Mouse (Mus musculus) c-Kit-negative CD71-positive TER-119-positive erythroid progenitor cells, embryonic 14.5 days (primary cell): ENCODE results near the gene Dvl3.

ENCODE experiments used
- DNase-seq: peaks from one replicate; pipeline ENCODE4 v3.0.0-alpha.2; 2013; ENCODE audit warnings: low read depth, low spot score

Dvl3 gene

DNA sequence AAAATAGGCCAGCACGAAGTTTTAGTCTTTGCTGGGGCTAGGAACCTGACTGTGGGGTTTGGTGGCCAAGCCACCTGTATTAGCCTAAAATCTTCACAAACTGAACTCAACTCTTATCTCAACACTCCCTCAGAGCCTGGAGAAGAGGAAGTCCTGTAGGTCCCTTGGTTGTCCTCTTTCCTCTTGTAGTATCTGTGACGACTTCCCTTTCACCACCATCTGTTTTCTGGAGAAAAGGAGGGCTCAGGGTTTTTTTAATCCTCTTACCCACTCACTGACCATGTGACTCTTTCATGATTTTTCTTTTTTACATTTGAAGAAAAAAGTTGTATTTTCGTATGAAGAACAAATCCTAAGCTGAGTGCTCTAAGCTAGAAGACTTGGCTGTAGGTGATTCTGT, 22.9 kb downstream of the Dvl3 start:
- DNase-seq, result no peak

DNA sequence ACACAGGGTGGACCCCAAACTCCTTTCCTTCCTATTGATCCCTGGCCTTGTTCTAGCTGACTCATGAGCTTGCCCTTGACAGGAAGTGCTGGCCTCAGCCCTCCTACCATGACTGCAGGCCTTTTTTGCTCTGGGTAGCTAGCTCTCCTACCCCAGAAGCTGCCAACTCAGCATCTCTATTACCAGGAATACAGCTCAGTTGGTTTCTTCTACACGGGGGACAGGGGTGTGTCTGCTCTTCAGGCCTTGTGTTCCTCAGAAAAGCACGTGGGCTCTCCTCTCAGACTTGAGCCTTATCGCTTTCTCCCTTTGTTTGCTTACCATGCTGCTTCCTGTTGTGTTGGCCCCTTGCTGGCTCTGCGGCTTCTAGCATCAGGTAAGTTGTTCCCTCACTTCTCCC, 23.7 kb downstream of the Dvl3 start:
- no peak for DNase-seq

DNA sequence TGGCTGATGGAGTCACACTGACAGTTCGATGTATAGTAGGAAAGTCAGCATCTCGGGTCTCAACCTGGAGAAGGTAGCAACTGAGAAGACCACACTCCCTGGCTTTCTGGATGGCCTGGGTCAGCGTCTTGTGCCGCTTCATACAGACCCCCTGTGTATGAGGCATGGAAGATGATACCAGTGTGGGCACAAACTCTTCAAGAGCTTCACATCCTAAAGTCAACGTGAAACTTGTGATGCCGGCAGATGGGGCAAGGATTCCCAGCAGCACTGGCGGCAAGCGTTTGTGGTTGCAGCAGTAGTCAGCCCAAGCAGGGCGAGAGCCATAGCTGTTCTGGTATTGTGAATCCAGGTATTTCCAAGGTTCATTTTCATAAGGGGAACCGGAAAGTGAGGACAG, 28.9 kb downstream of the Dvl3 start:
- DNase-seq, result no peak

DNA sequence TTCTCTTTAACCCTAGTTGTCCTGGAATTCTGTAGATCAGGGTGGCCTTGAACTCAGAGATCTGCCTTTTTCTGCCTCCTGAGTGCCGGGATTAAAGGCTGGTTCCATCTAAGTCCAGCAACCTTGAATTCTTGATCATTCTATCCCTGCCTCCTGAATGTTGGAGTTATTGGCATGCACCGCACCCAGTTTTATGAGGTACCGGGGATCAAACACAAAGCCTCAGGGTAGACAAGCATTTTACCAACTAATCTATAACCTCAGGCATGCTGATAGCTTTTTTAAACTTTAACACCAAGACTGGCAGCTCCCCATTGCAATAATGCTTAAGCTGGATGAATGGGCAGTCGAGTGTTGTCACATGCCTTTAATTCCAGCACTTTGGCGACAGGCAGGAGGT, 30.6 kb downstream of the Dvl3 start:
- no peak for DNase-seq

DNA sequence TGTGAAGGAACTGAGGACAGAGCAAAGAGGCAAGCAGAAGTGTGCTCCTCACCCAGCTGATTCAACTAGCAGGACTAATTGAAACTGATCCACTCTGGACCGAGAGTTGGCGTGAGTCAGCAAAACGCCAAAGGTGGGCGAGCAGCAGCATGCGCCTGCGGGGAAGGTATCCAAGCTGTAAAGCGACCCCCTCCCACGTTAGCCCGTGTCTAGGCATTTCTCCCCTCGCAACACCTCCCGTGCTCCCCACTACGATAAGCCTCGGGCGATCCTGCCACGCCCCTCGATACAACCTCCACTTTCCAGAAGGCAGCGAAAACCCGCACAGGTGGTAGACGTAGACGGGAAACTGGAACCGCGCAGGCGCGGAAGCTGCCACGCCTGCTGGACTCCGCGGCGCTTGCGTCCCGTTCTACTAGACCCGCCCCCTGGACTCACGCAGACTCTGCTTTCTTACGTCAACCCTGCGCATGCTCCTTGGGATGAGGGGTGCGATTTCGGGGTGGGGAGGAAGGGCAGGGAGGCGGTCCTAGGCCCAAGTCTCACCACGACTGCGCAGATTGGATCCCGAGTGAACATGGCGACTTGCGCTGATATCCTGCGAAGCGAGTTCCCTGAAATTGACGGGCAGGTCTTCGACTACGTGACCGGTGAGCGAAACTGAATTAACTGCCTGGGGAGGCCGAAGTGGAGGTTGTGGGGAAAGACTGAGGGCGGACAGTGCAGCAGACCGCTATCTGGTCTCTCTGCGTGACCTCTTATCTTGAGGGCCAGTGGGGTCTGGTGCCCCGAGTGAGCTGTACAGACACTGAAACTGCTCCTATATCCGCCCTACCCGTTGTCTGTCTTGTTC, 31.5 kb downstream of the Dvl3 start, which contains the start of gene Abcf3:
Gene Abcf3, plus strand, starts transcription at position 482 of the 853 bp plus-strand sequence.
- peak; percentile 99 for DNase-seq

DNA sequence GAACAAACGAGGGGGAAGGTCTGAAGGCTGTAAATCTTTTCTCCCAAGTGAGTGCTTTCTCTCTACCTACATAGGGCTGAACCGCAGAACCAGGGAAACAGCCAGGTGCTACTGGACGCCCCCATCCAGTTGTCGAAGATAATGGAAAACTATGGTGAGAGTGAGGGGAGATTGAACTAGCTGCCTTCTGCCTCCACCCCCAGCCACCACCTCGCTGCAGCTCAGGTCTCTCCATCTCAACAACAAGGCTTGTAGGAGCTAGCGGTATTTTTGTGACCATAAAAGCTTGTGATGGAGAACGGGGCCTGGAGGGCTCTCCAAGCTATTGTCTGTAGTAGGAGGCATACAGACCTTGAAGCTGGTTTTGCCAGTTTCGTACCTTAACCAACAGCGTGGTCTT, 32.4 kb downstream of the Dvl3 start:
- no peak for DNase-seq

DNA sequence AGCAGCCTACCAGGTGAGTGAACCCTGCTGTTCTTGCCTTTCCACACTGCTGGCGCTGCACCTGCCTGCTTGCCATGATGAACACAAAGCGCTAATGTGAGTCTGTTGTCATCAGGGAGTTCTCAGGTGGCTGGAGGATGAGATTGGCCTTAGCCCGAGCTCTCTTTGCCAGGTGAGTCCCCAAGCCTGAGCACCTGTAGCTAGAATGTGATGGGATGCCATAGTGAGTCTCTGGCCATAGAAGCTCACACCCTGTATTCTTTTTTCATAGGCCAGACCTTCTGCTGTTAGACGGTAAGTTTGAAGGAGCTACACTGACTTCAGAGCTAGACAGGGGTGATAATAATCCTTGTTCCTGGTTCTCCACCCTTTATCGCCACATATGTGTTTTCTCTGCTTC, 34.9 kb downstream of the Dvl3 start:
- DNase-seq, result no peak

DNA sequence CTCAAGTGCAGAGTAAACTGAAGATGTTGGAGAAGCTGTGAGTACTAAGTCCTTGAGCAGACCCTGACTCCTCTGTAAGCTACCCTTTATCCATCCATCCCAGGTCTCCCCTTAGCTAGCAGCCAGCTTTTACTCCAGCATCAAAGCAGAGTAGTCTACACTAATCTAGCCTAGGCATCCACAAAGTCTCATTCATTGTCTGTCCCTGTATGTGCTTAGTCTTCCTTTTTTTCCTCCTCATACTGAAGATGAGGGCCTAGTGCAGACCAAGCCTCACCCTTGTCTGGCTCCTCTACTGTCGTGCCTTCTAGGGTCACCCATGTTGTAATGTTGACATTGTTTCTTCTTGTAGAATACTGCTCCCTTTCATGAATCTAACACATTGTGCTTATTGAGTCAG, 35.8 kb downstream of the Dvl3 start:
- DNase-seq, result no peak

DNA sequence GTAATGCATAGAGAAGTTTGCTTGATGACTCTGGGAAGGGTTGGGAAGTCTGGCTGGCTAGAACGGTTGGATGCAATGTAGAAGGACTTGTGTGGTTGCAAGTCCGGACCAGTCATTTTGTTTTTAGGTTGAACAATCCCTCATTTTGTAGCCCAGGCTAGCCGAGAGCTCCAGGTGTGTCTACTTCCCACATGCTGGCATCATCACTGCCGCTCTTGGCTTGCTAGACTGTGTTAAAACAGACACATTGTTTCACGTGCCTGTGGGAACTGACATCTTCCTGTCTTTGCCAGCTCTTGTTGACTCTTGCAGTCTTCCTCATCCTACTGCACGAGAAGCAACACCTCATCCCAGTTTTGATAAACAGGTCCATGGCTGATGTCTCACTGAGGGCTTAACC, 38.2 kb downstream of the Dvl3 start:
- DNase-seq, result no peak

DNA sequence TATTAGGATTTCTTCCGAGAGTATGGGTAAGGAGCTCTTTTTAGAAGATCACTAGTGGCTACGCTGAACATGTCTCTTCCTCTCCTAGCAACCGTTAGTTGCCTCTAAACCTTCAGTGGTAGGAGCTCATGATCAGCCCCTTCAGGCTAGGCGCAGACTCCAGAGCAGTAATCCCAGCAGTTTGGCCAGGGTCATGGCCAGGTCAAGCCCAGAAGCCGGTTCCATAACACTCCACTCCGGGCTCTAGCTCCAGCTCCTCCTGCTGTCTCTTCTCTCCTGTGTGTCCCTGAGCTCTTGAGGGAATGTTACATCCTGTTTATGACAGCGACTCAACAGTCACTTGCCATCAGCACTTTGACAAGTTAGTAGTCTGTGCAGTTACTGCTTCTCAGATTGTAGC, 40.6 kb downstream of the Dvl3 start:
- no peak for DNase-seq

DNA sequence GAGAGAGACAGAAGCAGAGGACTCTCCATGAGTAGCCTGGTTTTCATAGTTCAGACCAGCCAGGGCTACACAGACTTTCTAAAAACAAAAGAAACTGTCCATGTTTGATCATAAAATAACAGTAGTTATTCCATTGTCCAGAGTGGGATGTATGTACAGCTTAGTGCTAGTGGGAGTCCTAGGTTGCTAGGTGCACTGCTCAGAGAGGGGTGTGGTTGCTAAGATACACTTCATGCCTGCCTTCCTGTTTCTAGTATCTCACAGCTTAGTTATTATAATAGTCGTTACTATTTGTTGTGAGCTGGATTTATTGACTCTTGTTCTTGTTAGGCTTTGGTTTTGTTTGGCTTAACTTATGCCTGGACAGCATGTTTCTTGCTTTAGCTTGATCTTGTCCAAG, 48.3 kb downstream of the Dvl3 start:
- no peak for DNase-seq
